Mouse (Mus musculus): ENCODE measurements around the gene Gpr68.

DNA sequence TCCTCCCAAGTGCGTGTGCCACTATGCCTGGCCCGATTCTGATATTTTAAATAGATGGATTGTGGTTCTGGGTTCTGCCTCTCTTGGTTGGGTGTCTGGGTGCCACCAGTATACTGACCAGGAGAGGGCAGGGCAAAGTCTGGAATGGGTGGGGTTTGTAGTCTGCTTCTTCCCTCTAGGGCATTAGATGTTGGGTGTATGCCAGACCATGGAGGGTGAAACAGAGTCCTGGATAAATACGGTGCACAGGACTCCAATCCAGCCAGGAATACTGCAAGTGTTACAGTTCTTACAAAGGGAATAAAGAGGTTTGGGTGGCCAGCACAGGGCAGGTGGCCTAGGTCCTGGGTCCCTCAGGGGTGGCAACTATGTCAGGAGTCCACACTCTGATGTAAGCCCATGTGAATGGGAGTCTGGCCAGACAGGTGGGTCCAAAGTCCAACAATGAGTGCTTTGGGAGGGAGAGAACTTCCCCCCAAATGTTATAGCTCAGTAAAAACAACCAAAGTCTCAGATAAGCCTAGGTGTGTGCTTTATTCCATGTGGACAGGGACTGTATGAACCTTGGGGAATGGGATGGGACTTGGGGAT, 45.0 kb downstream of the Gpr68 start:
- TF ChIP-seq CTCF (IDR thresholded peaks at IDR 0.05) (no peak), EP300 (IDR thresholded peaks at IDR 0.05) (no peak)
